Mouse (Mus musculus): ENCODE measurements around the gene C2cd2l.

GRCm38 (mm10) chr9:44335331-44336092 lies 15.4 kb upstream of the C2cd2l start:
- TF ChIP-seq POLR2A (IDR thresholded peaks at IDR 0.05; ENCODE audit: insufficient read depth, low read depth, low read length) (no peak), CTCF (IDR thresholded peaks at IDR 0.05; ENCODE audit: insufficient read depth, low read depth, low read length) (no peak)

All from olfactory bulb, adult 2 months (tissue).